Mouse (Mus musculus) embryonic fibroblast, embryonic 13.5 days (primary cell): ENCODE measurements around the gene A830031A19Rik.

ENCODE experiments used
- CTCF ChIP-seq: IDR thresholded peaks from 2 replicates; pipeline ENCODE4 v1.5.1; 2011; ENCODE audit warnings: mild to moderate bottlenecking, control low read depth, low read length, moderate library complexity, borderline replicate concordance; ENCODE audit not compliant: insufficient read depth
- POLR2A ChIP-seq: IDR thresholded peaks from 2 replicates; pipeline ENCODE4 v1.6.1; 2011; ENCODE audit warnings: low read depth, mild to moderate bottlenecking, control low read depth, low read length, moderate library complexity

DNA sequence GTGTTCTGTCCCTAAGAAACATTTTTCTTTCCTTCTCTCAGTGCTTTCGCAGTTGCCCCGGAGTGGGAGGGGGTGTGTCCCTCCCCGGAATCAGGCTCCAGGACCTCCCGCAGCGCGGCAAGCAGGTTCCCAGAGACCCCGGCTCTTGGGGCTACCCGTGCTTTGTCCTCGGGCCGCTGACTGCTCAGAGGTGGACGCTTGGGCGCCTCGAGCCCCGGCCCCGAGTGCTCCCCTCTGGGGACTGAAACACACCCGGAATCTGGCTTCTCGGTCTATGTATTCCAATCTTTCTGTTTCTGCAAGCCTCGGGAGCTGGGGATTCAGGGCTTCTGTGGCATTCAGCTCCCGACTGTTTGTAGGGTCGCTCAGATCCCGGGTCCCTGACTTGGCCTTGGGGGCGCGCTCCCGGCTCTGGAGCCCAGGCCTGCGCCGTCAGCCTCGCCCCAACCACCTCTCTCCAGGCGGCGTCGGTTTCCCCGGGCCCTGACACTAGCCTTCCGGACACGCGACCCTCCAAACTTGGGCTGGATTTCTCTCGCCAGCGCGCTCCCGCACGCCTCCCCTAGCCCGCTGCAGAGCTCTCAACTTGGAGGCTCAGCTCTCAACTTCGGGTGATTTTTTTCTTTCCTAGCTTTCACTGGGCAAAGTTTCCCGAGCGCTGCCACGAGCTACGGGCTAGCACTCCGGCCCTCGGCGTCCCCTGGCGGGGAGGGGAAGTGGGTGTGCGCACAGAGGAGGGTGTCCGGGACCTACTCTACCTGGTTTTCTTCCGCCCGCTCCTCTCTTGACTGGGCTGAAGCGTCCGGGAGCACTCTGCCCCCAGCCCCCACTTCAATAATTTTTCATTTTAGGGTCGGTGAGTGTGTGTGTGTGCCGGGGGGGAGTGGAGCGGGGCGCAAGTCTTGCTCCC is 2.2 kb upstream of the A830031A19Rik start:
- TF ChIP-seq POLR2A (no peak), CTCF (no peak)
